Mouse (Mus musculus) B cell, adult 2 months (primary cell): Measurements from ENCODE around the gene RPS10-NUDT3.
A peak's percentile ranks its signal among the peaks of the same experiment; 100 is the strongest.

Experiments used
- DNase-seq, 2 experiments: peaks; one replicate each; pipeline ENCODE4 v3.0.0; 2022

Gene RPS10-NUDT3

DNA sequence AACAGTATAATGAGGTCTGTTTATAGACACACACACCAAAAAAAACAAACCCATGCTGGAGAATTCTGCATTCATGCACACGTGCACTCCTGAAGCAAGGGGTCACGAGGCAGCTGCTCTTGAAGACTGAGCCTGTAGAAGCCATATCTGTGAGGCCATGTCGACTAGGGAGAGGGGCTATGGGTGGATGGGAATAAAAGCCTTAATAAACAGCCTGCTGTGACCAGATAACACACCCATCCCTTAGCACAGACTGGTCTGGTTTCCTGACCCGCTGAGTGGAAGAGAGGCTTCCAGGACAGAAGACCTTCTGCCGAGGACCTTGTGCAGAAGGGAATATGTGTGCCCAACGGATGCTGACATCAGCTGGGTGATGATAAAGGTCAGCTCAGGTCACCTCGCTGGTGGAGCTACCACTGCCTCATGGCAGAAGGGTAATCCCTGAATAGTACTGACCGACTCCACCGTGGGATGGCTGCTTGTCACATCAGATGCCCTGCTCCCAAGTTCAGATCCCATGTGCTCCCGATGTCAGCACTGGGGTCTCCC, 61.2 kb downstream of the RPS10-NUDT3 start:
- DNase-seq = no peak

DNA sequence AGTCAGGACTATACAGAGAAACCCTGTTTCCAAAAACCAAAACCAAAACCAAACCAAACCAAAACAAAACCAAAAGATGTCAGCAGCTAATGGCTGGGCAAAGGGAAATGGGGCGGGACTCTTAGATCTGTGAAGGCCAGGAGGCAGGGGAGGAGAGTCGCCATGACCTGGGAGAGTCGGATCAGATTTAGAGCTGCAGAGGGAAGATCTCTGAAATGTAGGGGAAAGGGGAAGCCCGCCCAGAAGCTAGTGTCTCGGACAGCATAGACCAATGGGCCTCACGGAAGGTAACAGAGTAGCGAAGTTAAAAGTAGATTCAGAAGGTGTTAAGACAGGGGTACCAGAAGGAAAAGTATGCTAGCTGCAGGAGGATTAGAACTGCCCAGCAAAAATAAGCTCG, 63.7 kb downstream of the RPS10-NUDT3 start:
- no peak for DNase-seq

DNA sequence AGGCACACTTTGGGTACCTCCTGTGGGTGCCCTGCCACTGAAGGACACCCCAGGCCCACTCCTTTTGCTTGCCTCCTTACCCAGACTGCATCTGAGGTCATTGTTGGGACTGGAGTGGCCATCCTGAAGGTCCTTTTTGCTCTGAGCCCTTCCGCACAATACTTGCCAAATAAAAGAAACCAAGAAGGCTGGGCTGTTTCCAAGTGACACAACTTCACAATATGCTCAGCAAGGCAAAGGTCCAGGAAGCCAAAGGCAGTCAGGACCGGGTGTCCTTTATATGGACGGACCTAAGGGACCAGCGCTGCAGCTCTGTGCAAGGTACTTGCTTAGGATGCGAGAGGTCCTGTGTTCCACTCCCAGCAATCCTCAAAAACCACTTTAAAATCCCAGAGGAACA, 66.8 kb downstream of the RPS10-NUDT3 start:
- DNase-seq = no peak

DNA sequence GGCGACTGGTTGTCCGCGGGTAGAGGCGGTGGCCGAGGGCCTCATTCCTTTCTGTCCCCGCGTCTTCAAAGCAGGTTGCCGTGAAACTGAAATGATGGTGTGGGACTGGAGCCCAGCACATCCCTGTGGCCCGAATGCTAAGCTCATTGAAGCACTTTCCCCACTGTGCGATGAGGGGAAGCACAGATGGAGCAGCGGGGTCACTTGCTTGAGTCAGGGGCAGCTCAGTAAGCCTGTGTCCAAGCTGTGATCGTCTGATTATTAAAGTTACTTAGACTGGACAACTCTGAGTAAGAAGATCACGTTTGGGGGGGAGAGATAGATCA, 69.1 kb downstream of the RPS10-NUDT3 start:
- no peak for DNase-seq

DNA sequence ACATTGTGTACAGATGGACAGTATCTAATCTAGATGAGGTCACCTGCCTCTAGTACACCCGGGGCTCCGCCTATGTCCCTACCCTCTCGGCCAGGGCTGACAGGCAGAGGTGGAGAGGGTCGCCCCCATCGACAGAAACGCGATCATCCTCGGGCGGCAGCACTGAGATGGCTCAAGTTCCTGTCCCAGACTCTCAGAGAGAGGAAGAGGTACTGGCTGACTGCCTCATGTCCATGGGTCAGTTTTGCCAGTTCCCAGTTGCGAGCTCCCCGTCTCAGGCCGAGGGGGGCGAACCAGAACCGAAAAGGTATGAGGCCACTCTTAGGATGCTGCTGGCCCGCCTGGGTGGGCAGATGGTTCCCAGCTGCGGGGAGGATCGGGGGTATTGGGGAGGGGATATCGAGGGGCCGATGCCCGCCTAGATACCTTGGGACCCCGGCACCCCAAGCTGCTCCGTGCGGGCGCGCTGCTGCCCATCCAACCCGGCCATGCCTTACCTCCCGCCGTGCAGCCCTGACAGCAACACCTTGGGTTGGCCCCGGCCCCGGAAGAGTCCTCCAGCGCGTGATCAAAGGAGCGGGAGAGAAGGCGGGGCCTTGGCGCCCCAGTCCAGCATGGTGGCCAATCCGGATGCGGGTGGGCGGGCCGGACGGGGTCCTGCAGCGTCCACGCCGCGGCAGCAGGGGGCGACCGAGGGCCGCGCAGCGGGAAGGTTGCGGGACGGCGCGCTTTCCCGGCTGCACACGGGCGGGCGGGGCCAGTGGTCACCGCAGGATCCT, 69.7 kb downstream of the RPS10-NUDT3 start, which contains the start of gene AI413582:
AI413582 (minus strand) TSS at position 594 of the 779 bp plus-strand sequence.
- peak; percentile 97 to 98 for DNase-seq

DNA sequence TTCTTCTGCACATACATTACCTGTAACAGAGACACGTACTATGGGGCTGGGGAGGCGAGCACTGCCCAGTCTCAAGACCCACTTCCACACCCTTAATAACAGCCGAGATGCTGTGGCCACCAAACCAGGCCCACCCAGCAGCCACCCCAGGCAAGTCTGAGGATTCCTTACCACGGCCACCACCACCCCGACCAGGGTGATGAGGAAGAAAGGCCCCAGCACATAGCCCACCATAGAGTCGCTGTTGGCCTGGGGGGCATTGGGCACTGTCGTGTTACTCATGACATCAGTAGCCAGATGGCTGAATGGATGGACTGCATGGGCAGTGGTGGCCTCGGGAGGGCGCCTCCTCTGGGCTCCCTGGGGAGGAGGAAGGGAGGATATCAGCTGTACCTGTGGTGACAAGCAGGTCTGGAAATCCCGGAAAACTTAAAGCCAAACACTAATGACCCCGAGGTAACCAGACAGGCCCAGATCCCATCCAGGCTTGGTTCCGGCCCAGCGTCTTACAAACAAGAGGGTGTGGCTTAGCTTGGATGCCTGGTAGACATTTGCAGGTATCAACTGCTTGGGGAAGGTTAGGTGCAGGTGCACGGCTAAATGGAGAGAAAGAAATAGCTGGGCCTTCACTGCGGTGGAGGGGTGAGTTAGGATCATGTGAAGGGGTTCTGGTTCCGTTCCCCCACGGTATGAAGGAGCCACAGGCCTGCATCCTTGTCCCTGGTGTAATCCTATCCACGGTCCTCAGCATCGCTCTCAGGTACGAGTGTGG, 70.4 kb downstream of the RPS10-NUDT3 start:
- DNase-seq = peak; percentile 43 to 48

DNA sequence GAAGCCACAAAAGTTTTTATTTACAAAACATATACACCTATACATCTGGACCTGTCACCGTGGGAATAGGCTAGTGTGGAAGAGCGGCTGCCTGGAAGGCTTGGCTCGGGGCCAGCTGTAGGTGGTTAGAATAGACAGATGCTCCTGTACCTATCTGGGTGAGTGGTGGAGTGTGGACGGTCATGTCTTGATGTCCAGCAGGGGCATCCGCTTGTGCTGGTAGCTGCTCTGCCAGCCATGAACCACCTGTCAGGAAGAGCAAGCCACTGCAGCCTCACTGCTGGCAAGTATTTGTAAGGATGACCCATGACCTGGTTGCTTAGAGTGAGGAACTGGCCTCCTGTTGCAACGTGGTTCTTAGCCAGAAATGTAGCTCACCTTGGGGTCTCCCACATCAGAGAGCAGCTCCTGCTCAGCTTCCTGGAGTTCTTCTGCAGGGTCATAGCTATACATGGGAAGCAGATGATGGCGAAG, 71.2 kb downstream of the RPS10-NUDT3 start:
- DNase-seq = no peak

DNA sequence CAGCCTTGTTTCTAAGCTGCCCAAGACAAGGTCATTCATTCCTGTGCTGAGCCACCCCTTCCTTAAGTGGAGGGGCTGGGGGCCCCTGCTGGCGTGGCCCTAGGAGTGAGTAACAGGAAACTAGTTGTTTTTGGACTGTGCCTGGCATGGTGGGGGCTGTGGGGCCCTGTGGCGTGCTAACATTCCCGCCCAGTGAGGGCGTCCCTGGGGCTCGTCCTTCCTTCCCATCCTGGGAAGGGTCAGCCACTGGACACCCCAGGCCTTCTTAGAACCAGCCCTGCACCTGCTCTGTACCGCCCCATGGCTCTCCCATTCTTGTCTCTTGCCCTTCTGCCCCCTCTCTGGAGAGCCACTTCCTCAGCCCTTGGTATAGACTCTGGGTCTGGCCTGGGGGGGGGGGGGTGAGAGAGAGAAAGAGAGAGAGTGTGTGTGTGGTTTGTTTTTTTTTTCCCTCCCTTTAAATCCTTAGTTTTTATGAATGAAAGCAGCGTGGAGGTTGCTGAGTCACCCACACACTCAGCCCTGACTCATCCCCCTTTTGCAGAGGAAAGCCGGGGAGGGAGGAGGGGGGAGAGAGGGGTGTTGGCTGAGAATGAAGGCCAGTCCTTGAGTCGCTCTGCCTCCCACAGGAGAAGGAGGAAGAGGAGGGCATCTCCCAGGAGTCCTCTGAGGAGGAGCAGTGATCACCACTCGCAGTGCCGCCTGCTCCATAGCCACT, 73.1 kb downstream of the RPS10-NUDT3 start:
- no peak for DNase-seq

DNA sequence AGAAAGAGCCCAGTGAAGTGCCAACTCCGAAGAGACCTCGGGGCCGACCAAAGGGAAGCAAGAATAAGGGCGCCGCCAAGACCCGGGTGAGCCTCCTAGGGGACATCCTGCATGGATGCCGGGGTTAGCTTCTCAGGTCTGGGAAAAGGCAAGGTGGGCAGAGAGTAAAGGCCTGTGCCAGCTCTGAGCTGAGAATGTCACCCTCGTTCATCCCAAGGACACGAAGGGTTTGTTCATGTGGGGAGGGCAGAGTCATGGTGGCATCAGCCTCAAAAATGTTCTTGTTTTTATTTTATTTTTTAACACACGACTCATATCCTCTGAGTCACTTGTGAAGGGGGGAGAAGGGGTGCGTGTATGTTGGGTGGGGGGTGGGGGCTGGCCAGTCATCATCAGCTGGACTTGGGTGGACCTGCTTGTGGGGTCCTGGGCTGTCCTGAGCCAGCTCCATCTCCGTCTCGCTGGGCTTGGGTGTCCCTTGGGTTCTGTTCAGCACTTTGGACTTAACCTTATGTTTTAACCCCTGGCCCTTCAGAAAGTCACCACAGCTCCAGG, 74.0 kb downstream of the RPS10-NUDT3 start:
- DNase-seq = no peak

DNA sequence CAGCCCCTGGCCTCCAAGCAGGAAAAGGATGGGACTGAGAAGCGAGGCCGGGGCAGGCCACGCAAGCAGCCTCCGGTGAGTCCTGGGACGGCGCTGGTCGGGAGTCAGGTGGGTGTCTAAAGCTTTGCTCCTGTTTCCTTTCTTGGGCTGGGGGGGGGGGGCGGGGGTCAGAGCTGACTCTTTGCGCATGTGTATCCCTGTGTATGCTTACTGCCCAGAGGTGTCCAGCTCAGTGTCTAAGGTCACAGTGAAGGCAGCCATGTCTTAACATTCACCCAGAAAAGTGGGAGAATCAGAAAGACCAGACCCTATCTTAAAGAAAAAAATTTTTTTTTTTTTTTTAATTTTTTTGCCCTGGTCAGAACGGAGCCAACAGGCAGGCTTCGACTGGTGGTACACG, 75.4 kb downstream of the RPS10-NUDT3 start:
- no peak for DNase-seq

DNA sequence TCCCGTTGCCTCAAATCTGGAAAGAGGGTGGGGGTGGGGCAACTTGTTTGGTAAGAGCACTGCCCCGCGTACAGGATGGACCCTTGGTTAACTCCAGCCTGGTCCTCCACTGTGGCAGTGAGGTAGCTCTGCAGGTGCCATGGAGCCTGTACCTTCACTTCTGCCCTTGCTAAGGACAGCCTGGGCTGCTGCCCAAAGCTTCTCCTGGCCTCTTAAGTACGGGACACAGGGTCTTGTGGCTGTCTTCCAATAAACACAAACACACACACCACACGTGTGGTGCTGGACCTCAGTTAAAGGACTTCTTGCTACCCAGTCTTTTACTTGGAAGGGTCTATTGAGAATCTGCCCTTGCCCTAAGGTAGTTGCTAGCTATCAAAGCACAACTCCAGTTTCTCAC, 76.2 kb downstream of the RPS10-NUDT3 start:
- no peak for DNase-seq

DNA sequence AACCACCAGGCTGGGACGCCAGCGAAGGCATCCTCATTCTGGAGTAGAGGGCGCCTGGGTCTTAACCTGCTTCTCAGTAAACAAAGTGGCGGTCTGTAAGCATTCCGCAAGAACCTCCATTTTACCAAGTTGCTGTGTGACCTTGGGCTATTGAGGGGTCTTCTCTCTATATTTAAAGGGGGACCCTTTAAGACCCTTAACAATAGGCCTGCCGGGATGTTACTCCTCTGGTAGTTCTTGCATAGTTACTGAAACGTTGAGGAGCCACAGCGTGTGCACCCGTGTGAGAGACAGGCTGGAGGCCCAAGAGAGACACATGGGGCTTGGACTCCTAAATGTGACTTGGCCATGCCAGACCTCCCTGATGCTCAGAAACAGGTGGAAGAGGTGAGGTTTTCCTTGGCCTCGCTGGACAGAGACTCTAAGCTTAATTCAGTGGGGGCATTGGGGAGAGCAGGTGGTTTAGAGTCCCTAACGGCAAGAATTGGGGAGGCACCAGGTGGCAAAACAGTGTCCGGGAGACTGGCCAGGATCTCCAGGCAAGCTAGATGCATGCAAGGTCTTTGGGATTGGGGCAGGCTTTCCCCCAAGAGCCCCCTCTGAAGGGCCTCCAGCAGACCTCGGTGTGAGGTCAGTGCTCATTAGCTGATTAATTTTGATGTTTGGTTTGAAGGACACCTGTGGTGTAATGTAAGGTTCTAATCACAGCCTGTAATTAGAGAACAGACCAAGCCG, 76.9 kb downstream of the RPS10-NUDT3 start:
- peak; percentile 24 to 28 for DNase-seq

DNA sequence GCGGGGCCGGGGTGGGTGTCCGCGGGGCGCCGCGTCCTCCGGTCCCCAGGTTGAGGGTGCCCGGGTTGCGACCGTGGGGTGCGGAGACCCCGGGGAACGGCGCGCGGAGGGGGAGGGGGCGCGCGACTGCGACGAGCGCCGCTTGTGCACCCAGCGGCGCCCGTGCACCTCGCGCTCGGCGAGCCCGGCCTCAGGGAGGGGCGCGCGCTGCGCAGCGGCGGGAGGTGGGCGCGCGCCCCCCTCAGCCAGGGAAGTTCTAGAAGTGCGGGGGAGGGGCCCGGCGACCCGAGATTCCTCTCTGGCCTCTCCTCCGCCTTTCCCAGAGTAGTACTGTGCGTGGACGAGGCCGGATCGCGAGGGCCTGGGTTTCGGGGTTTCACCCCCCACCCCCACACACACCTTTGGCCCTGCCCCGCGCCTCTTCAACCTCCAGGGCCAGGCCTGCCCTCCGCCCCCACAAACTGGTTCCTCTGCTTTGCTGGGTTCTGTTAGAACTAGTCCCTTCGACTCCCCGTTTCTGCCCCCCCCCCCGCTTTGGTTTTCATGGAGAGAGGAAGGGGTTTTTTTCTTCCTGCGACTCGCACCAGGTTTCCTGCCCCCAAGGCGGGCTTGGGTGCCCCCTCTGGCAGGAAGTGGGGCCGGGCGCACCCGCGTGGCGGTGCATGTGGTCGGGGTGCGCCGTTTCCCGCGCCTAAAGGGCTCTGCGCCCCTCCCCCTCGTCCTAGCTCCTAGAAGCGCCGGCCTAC, 77.7 kb downstream of the RPS10-NUDT3 start:
- DNase-seq = peak; percentile 71 to 72

DNA sequence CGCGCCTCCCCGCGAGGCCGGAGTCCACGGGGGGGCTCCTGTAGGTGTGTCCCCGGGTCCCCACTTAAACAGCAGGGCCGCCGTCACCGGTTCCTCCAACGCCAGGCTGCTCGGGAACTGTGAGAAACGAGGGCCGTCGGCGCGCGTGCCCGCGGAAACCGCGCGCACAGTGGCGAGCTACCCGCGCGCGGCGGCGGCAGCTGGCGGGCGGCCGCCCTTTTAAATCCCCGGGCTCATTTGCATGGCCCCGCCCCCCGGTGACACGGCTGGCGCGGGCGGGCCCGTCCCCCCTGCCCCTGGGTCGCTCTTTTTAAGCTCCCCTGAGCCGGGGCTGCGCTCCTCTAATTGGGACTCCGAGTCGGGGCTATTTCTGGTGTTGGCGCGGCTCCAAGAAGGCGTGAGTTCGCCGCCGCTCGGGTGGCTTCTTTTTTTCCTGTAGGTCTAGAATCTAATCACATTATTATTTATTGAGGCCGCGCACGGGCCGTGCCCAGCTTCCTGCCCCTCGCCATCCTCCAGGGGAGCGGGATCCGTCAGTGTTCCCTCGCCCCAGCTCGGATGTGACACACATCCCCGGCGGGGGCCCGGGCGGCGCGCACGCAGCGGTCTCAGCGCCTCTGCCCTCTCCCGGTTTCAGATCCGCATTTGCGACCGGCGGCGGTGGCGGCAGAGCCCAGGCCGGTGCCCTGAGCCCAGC, 78.6 kb downstream of the RPS10-NUDT3 start, which contains the start of gene Hmga1:
Hmga1 (plus strand) TSS at position 183 of the 697 bp plus-strand sequence.
- peak; percentile 96 to 97 for DNase-seq

DNA sequence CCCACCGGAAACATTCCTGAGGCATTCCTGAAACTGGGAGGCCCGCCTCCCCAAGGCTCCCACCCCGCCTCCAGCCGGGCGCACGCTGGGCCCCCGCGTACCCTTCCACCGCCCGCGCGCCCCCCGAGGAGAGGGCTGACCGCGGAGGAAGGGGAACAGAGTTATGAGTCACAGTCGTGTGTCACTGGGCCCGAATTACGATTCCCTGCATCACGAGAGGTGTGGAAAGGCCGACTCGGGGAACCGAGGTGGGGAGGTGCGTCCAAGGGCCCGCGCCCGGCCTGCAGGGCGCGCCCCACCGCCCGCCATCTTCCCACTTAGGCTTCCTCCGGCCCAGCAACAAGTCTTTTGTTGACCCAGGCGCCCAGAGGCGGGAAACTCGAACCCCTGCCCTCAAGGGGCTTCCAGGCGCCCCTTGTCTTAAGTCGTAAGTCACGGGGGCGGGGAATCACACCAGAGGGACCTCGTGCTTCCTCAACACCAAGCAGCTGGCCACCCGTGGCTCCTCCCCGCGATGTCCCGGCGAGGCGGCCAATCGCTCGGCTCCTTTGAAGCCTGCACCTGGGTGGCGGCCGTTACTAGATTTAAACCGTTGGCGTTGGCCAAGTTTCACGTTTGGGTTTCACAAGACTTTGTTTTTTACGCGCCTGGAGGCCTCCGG, 79.4 kb downstream of the RPS10-NUDT3 start:
- DNase-seq = peak; percentile 90

DNA sequence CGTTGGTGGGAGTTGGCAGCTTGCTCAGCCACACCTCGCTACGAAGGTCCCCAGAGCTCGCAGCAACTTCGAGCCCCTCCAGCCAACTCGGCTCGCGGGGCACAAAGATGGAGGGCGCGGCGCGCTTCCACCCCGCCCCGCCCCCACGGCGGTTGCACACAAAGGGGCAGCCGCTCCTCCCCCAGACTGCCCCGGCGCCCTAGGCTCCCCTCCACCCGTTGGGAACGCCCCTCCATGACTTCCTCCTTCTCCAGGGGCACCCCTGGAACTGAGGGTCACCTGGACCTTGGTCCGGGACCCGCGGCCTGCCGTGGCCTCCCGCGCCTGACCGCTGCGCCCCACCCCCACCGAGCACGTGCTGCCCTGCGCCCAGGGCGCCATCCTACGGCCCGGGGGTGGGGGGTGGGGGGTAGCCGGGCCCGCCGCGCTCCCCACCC, 79.9 kb downstream of the RPS10-NUDT3 start:
- DNase-seq = peak; percentile 73 to 74

DNA sequence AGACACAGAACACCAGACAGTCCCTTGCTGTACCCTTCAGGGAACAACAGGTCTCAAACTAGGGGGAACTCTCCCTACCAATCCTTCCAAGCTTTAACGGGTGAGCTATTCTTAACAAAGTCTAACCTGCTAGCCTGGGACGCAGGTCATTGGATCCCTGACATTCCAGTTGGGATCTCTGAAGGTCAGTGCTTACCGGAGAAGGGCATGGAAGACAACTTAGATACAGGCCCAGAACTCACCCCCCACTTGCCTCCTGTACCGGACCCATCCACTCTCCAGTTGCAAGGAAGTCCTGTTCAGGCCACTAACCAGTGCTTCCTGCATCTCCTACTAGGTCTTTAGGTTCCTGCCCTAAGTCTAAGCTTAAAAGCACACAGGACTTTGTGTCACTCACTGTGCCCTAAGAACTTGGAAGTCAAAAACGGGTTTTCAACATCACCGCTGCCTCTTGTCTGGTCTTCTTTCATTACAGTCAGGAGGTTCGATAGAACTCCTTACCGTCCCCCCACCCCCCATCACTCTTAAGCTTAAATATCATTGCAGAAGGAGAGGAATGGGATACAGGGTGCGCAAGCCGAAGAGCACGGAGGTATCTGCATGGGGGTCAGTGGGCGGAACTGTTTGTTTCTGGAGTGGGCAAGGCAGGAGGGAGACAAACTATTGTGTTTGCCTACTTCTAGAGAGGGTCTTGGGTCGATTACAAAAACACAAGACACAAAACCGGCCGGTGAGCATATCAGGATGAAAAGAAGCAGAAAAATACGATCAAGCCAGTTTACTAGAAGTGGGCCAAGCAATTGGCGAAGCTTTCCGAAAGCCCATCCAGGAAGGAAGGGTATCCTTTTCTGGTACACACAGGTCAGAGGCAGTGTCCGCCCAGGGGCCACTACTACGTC, 80.7 kb downstream of the RPS10-NUDT3 start:
- no peak for DNase-seq
